ENCODE assay signal across 8 mouse cellular contexts in genomic region chr10:127122784-127123435, GRCm38 (mm10). TPM values are rescaled to one million over a fixed set of nuclear protein-coding genes. Genes with fewer than 3 reads are reported as not detected.
DNase-seq lines count a peak whose midpoint lies in the region; ATAC-seq and TF ChIP-seq lines count a peak whose summit lies in the region.

No protein-coding gene starts in this region.

- H3K4me3 ChIP-seq in lung, embryonic 14.5 days (ENCODE audit: low read depth, low read length): peak overlapping the region; percentile 23
- H3K4me3 ChIP-seq in myocyte: no peak overlapping the region

- no peak overlapping the region for H3ac ChIP-seq in myocyte (ENCODE audit: control insufficient read depth, insufficient read length)

- H3K9ac ChIP-seq in lung, embryonic 14.5 days: no peak overlapping the region

- no peak overlapping the region for H3K27ac ChIP-seq in lung, embryonic 14.5 days (ENCODE audit: low read depth)

- peak overlapping the region; percentile 60 for H3K4me2 ChIP-seq in lung, embryonic 14.5 days
- H3K4me2 ChIP-seq in myocyte (ENCODE audit: low read depth): peak overlapping the region; percentile 5

- TF ChIP-seq CTCF in lung, embryonic 14.5 days (IDR thresholded peaks at IDR 0.05; ENCODE audit: low read depth): no peak

- TF ChIP-seq POLR2A in myocyte (IDR thresholded peaks at IDR 0.05; ENCODE audit: insufficient read length, low read depth): no peak

- peaks cover 15% of the 10 kb centered on the region for H3K36me3 ChIP-seq in lung, embryonic 14.5 days (ENCODE audit: insufficient read depth)
- H3K36me3 ChIP-seq in myocyte (ENCODE audit: control insufficient read depth, insufficient read depth): peaks cover 12% of the 10 kb centered on the region

- peak; percentile 76 for DNase-seq in lung, embryonic 14.5 days
- no peak for DNase-seq in lung, adult 18-20 months
- peak; percentile 79 for DNase-seq in cerebellum, adult 9-11 months
- peak; percentile 48 to 79 for DNase-seq in left cerebral cortex, postnatal 25 days (ENCODE audit: low spot score in 2 of 2)
- DNase-seq in urinary bladder, adult 2 months (ENCODE audit: low spot score): no peak
- DNase-seq in adrenal gland, postnatal 25 days: no peak

- H3K9me3 ChIP-seq in lung, embryonic 14.5 days (ENCODE audit: low read depth, low read length): no peaks in the 10 kb centered on the region

- no peaks in the 10 kb centered on the region for H3K79me2 ChIP-seq in myocyte (ENCODE audit: control insufficient read depth, insufficient read depth)

- no peak for ATAC-seq in lung, embryonic 14.5 days (ENCODE audit: insufficient read depth)
- peak; percentile 29; the same call in 1 of the 2 replicates for ATAC-seq in frontal cortex, adult (ENCODE audit: low TSS enrichment)

- intact Hi-C loops in left cerebral cortex, postnatal 25 days (cut with DNase I): loop anchor here (1.0 to 2.0 kb wide), 2 partner anchors 42 to 104 kb away; partner anchors contain the start of gene B4galnt1

- H3K27me3 ChIP-seq in lung, embryonic 14.5 days (ENCODE audit: insufficient read depth, low read length): no peaks in the 10 kb centered on the region
- no peaks in the 10 kb centered on the region for H3K27me3 ChIP-seq in myocyte (ENCODE audit: control insufficient read depth, insufficient read depth, insufficient read length)

- WGBS in lung, embryonic 14.5 days: 12% methylated on average over 13 of the region's 13 CpGs

- peaks cover 3% of the 10 kb centered on the region; the same call in 1 of the 2 replicates for H3K4me1 ChIP-seq in lung, embryonic 14.5 days (ENCODE audit: insufficient read depth)

TF ChIP-seq in myocyte, 11 proteins besides CTCF, POLR2A, EP300 and RAD21:
- no peak for TF ChIP-seq SRF (IDR thresholded peaks at IDR 0.05; ENCODE audit: control insufficient read depth, insufficient read length, low read depth)
- TF ChIP-seq REST (IDR thresholded peaks at IDR 0.05; ENCODE audit: insufficient read depth, insufficient read length): no peak
- TF ChIP-seq TCF3 (IDR thresholded peaks at IDR 0.05; ENCODE audit: insufficient read length, low read depth): no peak
- no peak for TF ChIP-seq USF1 (IDR thresholded peaks at IDR 0.05; ENCODE audit: low read depth)
- no peak for TF ChIP-seq CEBPB (IDR thresholded peaks at IDR 0.05; ENCODE audit: insufficient read depth, poor library complexity, severe bottlenecking)
- TF ChIP-seq POLR2AphosphoS2 (IDR thresholded peaks at IDR 0.05; ENCODE audit: insufficient read length, low read depth): no peak
- TF ChIP-seq MYOD1 (IDR thresholded peaks at IDR 0.05; ENCODE audit: control insufficient read depth in 1 of 3, insufficient read length in 2 of 3, low read depth in 2 of 3): no peak
- TF ChIP-seq MAX (IDR thresholded peaks at IDR 0.05; ENCODE audit: low read depth): no peak
- TF ChIP-seq TCF12 (IDR thresholded peaks at IDR 0.05; ENCODE audit: insufficient read depth, poor library complexity, severe bottlenecking): no peak
- no peak for TF ChIP-seq E2F4 (IDR thresholded peaks at IDR 0.05; ENCODE audit: insufficient read depth)
- TF ChIP-seq MYOG (IDR thresholded peaks at IDR 0.05; ENCODE audit: control insufficient read depth in 1 of 3, insufficient read depth in 1 of 3, insufficient read length in 2 of 3, low read depth in 2 of 3): no peak
TF ChIP-seq in myocyte: peak in this region for 0.

RNA-seq across cellular contexts. Expression of gene Os9, which starts 2.0 kb away (rescaled TPM):
- polyA plus RNA-seq in lung, embryonic 14.5 days (2014; fragmentation: Nextera tagmentation; extraction: Ambion mirVana): 53.8 and 56.8 TPM in 2 replicates
- total RNA-seq in left cerebral cortex, postnatal 25 days (2021): 100 to 1,000 TPM; 106 to 112 TPM
- polyA plus RNA-seq in myocyte (2012; fragmentation: generic; extraction: Trizol): 67.2 TPM
- 53.9 and 72.8 TPM in 2 replicates for polyA plus RNA-seq in urinary bladder, adult 2 months (2012; rRNA removed)
- total RNA-seq in adrenal gland, postnatal 25 days (2021): 139 and 150 TPM in 2 replicates

RNA-seq across cellular contexts. Expression of gene B4galnt1, which starts 42.1 kb away (rescaled TPM):
- 2.9 and 4.4 TPM in 2 replicates for polyA plus RNA-seq in lung, embryonic 14.5 days (2014; fragmentation: Nextera tagmentation; extraction: Ambion mirVana)
- total RNA-seq in left cerebral cortex, postnatal 25 days (2021): 100 to 1,000 TPM; 111 to 116 TPM
- polyA plus RNA-seq in myocyte (2012; fragmentation: generic; extraction: Trizol): 12.4 TPM
- polyA plus RNA-seq in urinary bladder, adult 2 months (2012; rRNA removed): 6.2 and 7.9 TPM in 2 replicates
- total RNA-seq in adrenal gland, postnatal 25 days (2021): 6.8 and 8.5 TPM in 2 replicates

RNA-seq across cellular contexts. Expression of gene Agap2, which starts 47.8 kb away (rescaled TPM):
- 0.07 and 0.11 TPM in 2 replicates for polyA plus RNA-seq in lung, embryonic 14.5 days (2014; fragmentation: Nextera tagmentation; extraction: Ambion mirVana)
- total RNA-seq in left cerebral cortex, postnatal 25 days (2021): 100 to 1,000 TPM; 678 to 689 TPM
- polyA plus RNA-seq in myocyte (2012; fragmentation: generic; extraction: Trizol): 1.2 TPM
- 2.5 and 5.4 TPM in 2 replicates for polyA plus RNA-seq in urinary bladder, adult 2 months (2012; rRNA removed)
- 2.6 and 3.8 TPM in 2 replicates for total RNA-seq in adrenal gland, postnatal 25 days (2021)

RNA-seq across cellular contexts. Expression of gene Tspan31, which starts 52.8 kb away (rescaled TPM):
- 120 and 130 TPM in 2 replicates for polyA plus RNA-seq in lung, embryonic 14.5 days (2014; fragmentation: Nextera tagmentation; extraction: Ambion mirVana)
- total RNA-seq in left cerebral cortex, postnatal 25 days (2021): 10 to 100 TPM; 65.5 to 71.5 TPM
- polyA plus RNA-seq in myocyte (2012; fragmentation: generic; extraction: Trizol): 139 TPM
- 79.5 and 81.4 TPM in 2 replicates for polyA plus RNA-seq in urinary bladder, adult 2 months (2012; rRNA removed)
- 103 and 108 TPM in 2 replicates for total RNA-seq in adrenal gland, postnatal 25 days (2021)

RNA-seq across cellular contexts. Expression of gene Slc26a10, which starts 57.5 kb away (rescaled TPM):
- 0.09 and 0.27 TPM in 2 replicates for polyA plus RNA-seq in lung, embryonic 14.5 days (2014; fragmentation: Nextera tagmentation; extraction: Ambion mirVana)
- 1 to 10 TPM; 2.4 to 4.1 TPM for total RNA-seq in left cerebral cortex, postnatal 25 days (2021)
- polyA plus RNA-seq in myocyte (2012; fragmentation: generic; extraction: Trizol): 1.3 TPM
- 0.72 and 1.5 TPM in 2 replicates for polyA plus RNA-seq in urinary bladder, adult 2 months (2012; rRNA removed)
- 3.2 and 6.0 TPM in 2 replicates for total RNA-seq in adrenal gland, postnatal 25 days (2021)

Comparison
In these comparisons a context has a peak if more than half of its experiments do, and no peak if none do; other contexts are left out.
1. DNase-seq: peak in lung, embryonic 14.5 days (single experiment), cerebellum, adult 9-11 months (single experiment) and left cerebral cortex, postnatal 25 days (2 of 2); none in lung, adult 18-20 months (0 of 2), urinary bladder, adult 2 months (single experiment) and adrenal gland, postnatal 25 days (single experiment).